Mouse (Mus musculus) limb, embryonic 14.5 days (tissue): ENCODE results near the gene E130114P18Rik. TPM values are rescaled to one million over a fixed set of nuclear protein-coding genes. Genes with fewer than 3 reads are reported as not detected.

Experiments used
- ATAC-seq: fragments of 200-750 bp; cut with Nextera tagmentation; 2 replicates; pipeline ENCODE4 v1.8.0; 2017; ENCODE audit warnings: low read depth, moderate number of reproducible peaks, moderate TSS enrichment; ENCODE audit not compliant: low FRiP score
- DNase-seq: peaks from one replicate; pipeline ENCODE4 v3.0.0-alpha.2; 2015; ENCODE audit warnings: low spot score
- H3K27ac ChIP-seq: fragments of 300-500 bp; sonication (generic); replicated peaks from 2 replicates; pipeline ENCODE4 v1.5.1; 2014; ENCODE audit warnings: low read depth, mild to moderate bottlenecking, low read length, moderate library complexity, mixed read lengths
- H3K27me3 ChIP-seq: fragments of 300-500 bp; sonication (generic); 2 replicates; pipeline ENCODE4 v1.6.1; 2014; ENCODE audit warnings: low read length, mixed read lengths; ENCODE audit not compliant: control insufficient read depth, insufficient read depth
- H3K36me3 ChIP-seq: fragments of 300-500 bp; sonication (generic); 2 replicates; pipeline ENCODE4 v1.6.1; 2014; ENCODE audit warnings: mild to moderate bottlenecking, low read length, moderate library complexity, mixed read lengths; ENCODE audit not compliant: control insufficient read depth, insufficient read depth
- H3K4me1 ChIP-seq: fragments of 300-500 bp; sonication (generic); 2 replicates; pipeline ENCODE4 v1.6.1; 2014; ENCODE audit warnings: antibody characterized with exemption, low read length, mixed read lengths; ENCODE audit not compliant: control insufficient read depth, insufficient read depth
- H3K4me2 ChIP-seq: fragments of 300-500 bp; sonication (generic); replicated peaks from 2 replicates; pipeline ENCODE4 v1.6.1; 2014; ENCODE audit warnings: low read depth, mild to moderate bottlenecking, low read length, moderate library complexity; ENCODE audit not compliant: severe bottlenecking
- H3K4me3 ChIP-seq: fragments of 300-500 bp; sonication (generic); replicated peaks from 2 replicates; pipeline ENCODE4 v1.5.1; 2014; ENCODE audit warnings: low read length
- H3K9ac ChIP-seq: fragments of 300-500 bp; sonication (generic); 2 replicates; pipeline ENCODE4 v1.6.1; 2014; ENCODE audit warnings: mild to moderate bottlenecking, low read depth, low read length, moderate library complexity; ENCODE audit not compliant: severe bottlenecking
- H3K9me3 ChIP-seq: fragments of 300-500 bp; sonication (generic); 2 replicates; pipeline ENCODE4 v1.6.1; 2016; ENCODE audit warnings: low read length; ENCODE audit not compliant: control insufficient read depth
- POLR2A ChIP-seq: fragments of 200-500 bp; IDR thresholded peaks from 2 replicates; pipeline ENCODE4 v1.8.0; 2012; ENCODE audit warnings: inconsistent platforms, mild to moderate bottlenecking, moderate library complexity, borderline replicate concordance; ENCODE audit not compliant: insufficient read depth, insufficient read length; ENCODE audit errors: extremely low read depth
- WGBS: fragments of 180-500 bp; shearing (Covaris S2); extraction: QIAGEN DNeasy Blood & Tissue Kit; methylation state at CpG from one replicate; pipeline ENCODE4 v1.1.7; 2014; 5-methylcytosine and 5-hydroxymethylcytosine counted together
- polyA plus RNA-seq, 2 experiments: library from polyadenylated mRNA; depleted of rRNA in 1 of 2; stranded (reverse) in 1 of 2; unstranded in 1 of 2; fragments of >200 nt; fragmentation: Nextera tagmentation in 1 of 2; extraction: Ambion mirVana in 1 of 2; gene quantifications; 2 replicates each; pipeline versions ENCODE4 v1.2.1 to v1.2.3; 2012 to 2014

Gene E130114P18Rik
- polyA plus RNA-seq, 2 experiments, result 2.2 to 4.9 TPM

DNA sequence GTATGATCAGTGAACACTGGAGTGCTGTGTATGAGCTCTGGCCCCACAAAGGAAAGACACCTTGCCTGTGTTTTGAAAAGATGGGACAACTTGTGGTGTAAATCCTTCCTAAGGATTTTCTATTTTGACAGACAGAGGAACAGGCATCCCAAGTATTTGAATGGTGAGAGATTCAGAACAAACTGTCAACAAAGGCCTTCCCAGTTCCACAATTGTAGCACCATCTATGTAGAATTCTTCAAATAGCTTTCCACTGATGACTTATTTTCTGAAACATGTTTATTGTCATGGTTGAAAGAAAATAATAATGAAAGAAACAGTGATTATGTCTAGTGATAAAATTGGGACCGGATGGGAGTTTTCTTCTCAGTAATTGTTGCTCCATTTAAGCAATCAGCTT, 39.9 kb upstream of the E130114P18Rik start:
- no peak overlapping the region for H3K4me3 ChIP-seq
- no peak overlapping the region for H3K9ac ChIP-seq
- no peak overlapping the region for H3K27ac ChIP-seq
- ATAC-seq (no peak), DNase-seq (no peak)
- H3K27me3 ChIP-seq, result no peaks in the 10 kb centered on the region
- 64% methylated on average over 1 of the region's 1 CpGs for WGBS
- H3K4me2 ChIP-seq, result no peak overlapping the region
- H3K9me3 ChIP-seq, result no peaks in the 10 kb centered on the region
- 0 out of 2 replicates have a peak, but pooled peaks cover 2% of the 10 kb centered on the region for H3K4me1 ChIP-seq
- no peak for TF ChIP-seq POLR2A
- H3K36me3 ChIP-seq, result peaks cover 4% of the 10 kb centered on the region

GRCm38 (mm10) chr4:97816753-97817152, 38.9 kb upstream of the E130114P18Rik start:
- Histone ChIP-seq H3K9ac (no peak overlapping the region), H3K4me3 (no peak overlapping the region), H3K4me1 (no peaks in the 10 kb centered on the region), H3K27ac (no peak overlapping the region), H3K4me2 (no peak overlapping the region), H3K9me3 (no peaks in the 10 kb centered on the region), H3K36me3 (peaks cover 4% of the 10 kb centered on the region), H3K27me3 (no peaks in the 10 kb centered on the region)
- 88% methylated on average over 3 of the region's 3 CpGs for WGBS
- ATAC-seq (no peak), DNase-seq (no peak)
- TF ChIP-seq POLR2A, result no peak

GRCm38 (mm10) chr4:97816001-97816400, 38.1 kb upstream of the E130114P18Rik start:
- no peak for TF ChIP-seq POLR2A
- Histone ChIP-seq H3K27me3 (no peaks in the 10 kb centered on the region), H3K4me2 (no peak overlapping the region), H3K27ac (no peak overlapping the region), H3K9me3 (no peaks in the 10 kb centered on the region), H3K4me1 (no peaks in the 10 kb centered on the region), H3K36me3 (peaks cover 4% of the 10 kb centered on the region), H3K4me3 (no peak overlapping the region), H3K9ac (no peak overlapping the region)
- DNase-seq, result no peak
- ATAC-seq, result no peak

GRCm38 (mm10) chr4:97814515-97814914, 36.6 kb upstream of the E130114P18Rik start:
- 91% methylated on average over 7 of the region's 7 CpGs for WGBS
- peaks cover 8% of the 10 kb centered on the region for H3K4me1 ChIP-seq

GRCm38 (mm10) chr4:97813996-97814395, 36.1 kb upstream of the E130114P18Rik start:
- no peak for ATAC-seq
- no peak for DNase-seq
- no peak for TF ChIP-seq POLR2A
- H3K36me3 ChIP-seq, result peaks cover 6% of the 10 kb centered on the region
- no peak overlapping the region for H3K4me3 ChIP-seq
- peaks cover 14% of the 10 kb centered on the region for H3K4me1 ChIP-seq
- no peaks in the 10 kb centered on the region for H3K27me3 ChIP-seq
- no peak overlapping the region for H3K4me2 ChIP-seq
- H3K27ac ChIP-seq, result no peak overlapping the region
- no peaks in the 10 kb centered on the region for H3K9me3 ChIP-seq
- H3K9ac ChIP-seq, result no peak overlapping the region
- WGBS, result 82% methylated on average over 4 of the region's 4 CpGs

More at GRCm38 (mm10) chr4:97814515-97814914, 36.6 kb upstream of the E130114P18Rik start:
- peaks cover 6% of the 10 kb centered on the region for H3K36me3 ChIP-seq
- H3K9ac ChIP-seq, result no peak overlapping the region
- no peak overlapping the region for H3K4me3 ChIP-seq
- ATAC-seq (no peak), DNase-seq (no peak)
- H3K27me3 ChIP-seq, result no peaks in the 10 kb centered on the region
- H3K4me2 ChIP-seq, result no peak overlapping the region
- no peak overlapping the region for H3K27ac ChIP-seq
- no peaks in the 10 kb centered on the region for H3K9me3 ChIP-seq
- TF ChIP-seq POLR2A, result no peak

DNA sequence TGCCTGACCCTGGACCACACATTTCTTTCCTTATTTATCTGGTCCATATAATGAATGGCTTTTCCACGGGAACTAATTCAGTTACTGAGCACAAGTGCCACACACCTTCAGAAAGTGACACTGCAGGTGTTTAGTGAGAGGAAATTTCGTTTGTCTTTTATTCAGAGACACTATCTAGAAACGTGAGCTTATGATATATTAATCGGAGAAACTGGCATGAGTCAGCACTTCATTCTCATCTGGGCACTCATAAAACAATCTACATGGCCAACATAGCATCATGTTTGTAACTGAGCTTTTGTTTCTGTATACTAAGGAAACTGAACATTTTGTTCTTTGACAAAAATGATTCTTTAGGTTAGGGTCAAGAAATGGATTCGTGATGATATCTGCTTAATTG, 35.2 kb upstream of the E130114P18Rik start:
- Histone ChIP-seq H3K4me3 (no peak overlapping the region), H3K4me1 (peaks cover 16% of the 10 kb centered on the region), H3K36me3 (peaks cover 10% of the 10 kb centered on the region), H3K4me2 (no peak overlapping the region), H3K27ac (no peak overlapping the region), H3K9me3 (no peaks in the 10 kb centered on the region), H3K27me3 (no peaks in the 10 kb centered on the region), H3K9ac (no peak overlapping the region)
- ATAC-seq, result no peak
- TF ChIP-seq POLR2A, result no peak
- 81% methylated on average over 5 of the region's 5 CpGs for WGBS
- no peak for DNase-seq
